Mouse (Mus musculus) adrenal gland, postnatal 10 days (tissue): ENCODE results near the gene Pnpla7. TPM values are rescaled to one million over a fixed set of nuclear protein-coding genes. Genes with fewer than 3 reads are reported as not detected.
A peak's percentile ranks its signal among the peaks of the same experiment; 100 is the strongest.

Experiments
- DNase-seq: peaks from one replicate; pipeline ENCODE4 v3.0.0; 2021; ENCODE audit warnings: mixed read lengths
- total RNA-seq, 2 experiments: library from RNA; stranded (reverse); gene quantifications; 2 replicates each; pipeline ENCODE4 v1.2.3; 2021

Gene Pnpla7
- total RNA-seq, 2 experiments from 2014 or later: 37.4 to 43.1 TPM

- DNase-seq: no peak
These were observed 11.9 kb downstream of the Pnpla7 start for GRCm38 (mm10) chr2:24987762-24988161.

- DNase-seq: peak; percentile 33
These were observed 19.5 kb downstream of the Pnpla7 start for GRCm38 (mm10) chr2:24995332-24995731.

GRCm38 (mm10) chr2:24996471-24996870 lies 20.6 kb downstream of the Pnpla7 start:
- DNase-seq: peak; percentile 81

- DNase-seq: peak; percentile 74
These were observed 24.9 kb downstream of the Pnpla7 start for GRCm38 (mm10) chr2:25000544-25001235.

- DNase-seq: no peak
These were observed 28.3 kb downstream of the Pnpla7 start for GRCm38 (mm10) chr2:25003946-25004786.

- DNase-seq: no peak
These were observed 30.9 kb downstream of the Pnpla7 start for GRCm38 (mm10) chr2:25006767-25007166.

- no peak for DNase-seq
These were observed 32.4 kb downstream of the Pnpla7 start for GRCm38 (mm10) chr2:25008250-25008649.

- DNase-seq: no peak
These were observed 46.8 kb downstream of the Pnpla7 start for GRCm38 (mm10) chr2:25022678-25023077.

- no peak for DNase-seq
These were observed 49.3 kb downstream of the Pnpla7 start for GRCm38 (mm10) chr2:25025109-25025508.

GRCm38 (mm10) chr2:25034994-25035393 lies 59.2 kb downstream of the Pnpla7 start:
- no peak for DNase-seq

- no peak for DNase-seq
These were observed 64.3 kb downstream of the Pnpla7 start for GRCm38 (mm10) chr2:25040089-25040488.

GRCm38 (mm10) chr2:25050921-25051320 lies 75.1 kb downstream of the Pnpla7 start:
- DNase-seq: no peak

GRCm38 (mm10) chr2:25051450-25051849 lies 75.6 kb downstream of the Pnpla7 start:
- no peak for DNase-seq

GRCm38 (mm10) chr2:25053101-25053500 lies 77.3 kb downstream of the Pnpla7 start:
- DNase-seq: no peak

GRCm38 (mm10) chr2:25054221-25055067 lies 78.6 kb downstream of the Pnpla7 start, which contains the start of gene Nsmf:
TSS of gene Nsmf (plus strand) at chr2:25054355.
- DNase-seq: peak; percentile 94

GRCm38 (mm10) chr2:25055068-25055405 lies 79.2 kb downstream of the Pnpla7 start:
- DNase-seq: peak; percentile 35

GRCm38 (mm10) chr2:25055409-25056155 lies 79.7 kb downstream of the Pnpla7 start:
- DNase-seq: no peak

GRCm38 (mm10) chr2:25058926-25059325 lies 83.1 kb downstream of the Pnpla7 start:
- no peak for DNase-seq

- no peak for DNase-seq
These were observed 87.7 kb downstream of the Pnpla7 start for GRCm38 (mm10) chr2:25063523-25063922.

GRCm38 (mm10) chr2:25064285-25064684 lies 88.5 kb downstream of the Pnpla7 start:
- DNase-seq: no peak

- no peak for DNase-seq
These were observed 89.7 kb downstream of the Pnpla7 start for GRCm38 (mm10) chr2:25065537-25065936.

GRCm38 (mm10) chr2:25066552-25066951 lies 90.7 kb downstream of the Pnpla7 start:
- DNase-seq: no peak
